Mouse (Mus musculus): ENCODE measurements at regions not wholly inside any gene's neighbourhood (a gene's known extent, or its start where the extent isn't known, plus 50 kb on each side); places are given as distances from the start of the nearest gene placed in this dataset.

GRCm38 (mm10) chr17:88900904-88901303 lies 109.1 kb upstream of the Lhcgr start:
- TF ChIP-seq POLR2A (IDR thresholded peaks at IDR 0.05; ENCODE audit: borderline replicate concordance, insufficient read depth, low read length), result no peak
- no peak for TF ChIP-seq CTCF (IDR thresholded peaks at IDR 0.05; ENCODE audit: borderline replicate concordance, insufficient read depth, low read depth, low read length)
